Mouse (Mus musculus): Measurements from ENCODE around the gene Nck2.

DNA sequence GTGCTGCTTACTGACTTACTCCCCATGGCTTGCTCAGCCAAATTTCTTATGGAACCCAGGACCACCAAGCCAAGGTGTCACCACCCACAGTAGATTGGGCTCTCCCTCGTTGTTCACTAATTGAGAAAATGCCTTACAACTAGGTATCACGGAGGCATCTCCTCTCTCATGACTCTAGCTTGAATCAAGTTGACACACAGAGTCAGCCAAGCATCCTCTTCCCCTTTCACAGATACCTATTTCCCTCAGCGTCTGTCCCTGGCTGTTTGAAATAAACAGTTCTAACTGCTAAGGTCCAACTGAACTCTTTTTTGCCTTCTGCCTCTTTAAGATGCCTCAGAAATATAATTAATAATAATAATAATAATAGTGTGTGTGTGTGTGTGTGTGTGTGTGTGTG is 148.7 kb downstream of the Nck2 start:
- TF ChIP-seq CTCF (IDR thresholded peaks at IDR 0.05; ENCODE audit: borderline replicate concordance, insufficient read depth, low read length) (no peak), POLR2A (IDR thresholded peaks at IDR 0.05; ENCODE audit: low read depth, low read length) (no peak)
